Mouse (Mus musculus): Measurements from ENCODE around the gene Adi1. TPM values are rescaled to one million over a fixed set of nuclear protein-coding genes. Genes with fewer than 3 reads are reported as not detected.

The Adi1 gene
- total RNA-seq (2022): 100 to 1,000 TPM in 2 of 4 experiments, 10 to 100 TPM in 2; 81.5 to 137 (median 98.1) TPM

DNA sequence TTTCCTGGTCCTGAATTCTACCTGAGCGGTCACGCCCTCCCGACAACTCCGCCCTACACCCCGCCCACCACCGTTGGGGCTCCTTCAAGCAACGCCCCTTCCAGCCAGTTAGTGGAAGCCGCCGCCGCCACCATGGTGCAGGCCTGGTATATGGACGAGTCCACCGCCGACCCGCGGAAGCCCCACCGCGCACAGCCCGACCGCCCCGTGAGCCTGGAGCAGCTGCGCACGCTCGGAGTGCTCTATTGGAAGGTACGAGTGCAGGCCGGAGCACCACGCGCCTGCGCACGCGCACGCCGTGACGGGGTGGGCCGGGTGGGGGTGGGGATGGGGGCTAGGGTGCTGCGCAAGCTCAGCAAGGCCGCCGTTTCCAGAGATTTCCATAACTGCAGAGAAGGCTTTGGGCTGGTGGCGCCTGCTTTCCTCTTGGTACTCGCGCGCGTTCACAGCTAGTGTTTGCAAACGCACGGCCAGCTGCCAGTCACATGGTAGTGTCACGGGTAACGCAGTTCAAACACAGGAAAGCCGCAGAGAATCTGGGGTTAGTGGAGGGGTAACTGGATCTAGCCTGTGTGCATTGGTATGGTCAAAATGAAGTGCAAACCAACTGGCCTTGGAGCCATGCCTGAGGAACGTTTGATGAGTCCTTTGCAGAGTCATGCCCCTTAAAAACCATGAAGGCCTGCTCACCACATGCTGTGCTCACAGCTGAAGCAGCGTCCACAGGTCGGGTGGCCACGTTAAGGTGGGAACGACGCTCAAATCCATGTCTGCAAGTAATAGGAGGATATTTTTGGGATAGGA, at the start of gene Adi1:
Gene Adi1, plus strand, starts transcription at position 111 of the 804 bp plus-strand sequence.
- DNase-seq (ENCODE audit: low spot score in 2 of 2): peak; percentile 57 to 70

DNA sequence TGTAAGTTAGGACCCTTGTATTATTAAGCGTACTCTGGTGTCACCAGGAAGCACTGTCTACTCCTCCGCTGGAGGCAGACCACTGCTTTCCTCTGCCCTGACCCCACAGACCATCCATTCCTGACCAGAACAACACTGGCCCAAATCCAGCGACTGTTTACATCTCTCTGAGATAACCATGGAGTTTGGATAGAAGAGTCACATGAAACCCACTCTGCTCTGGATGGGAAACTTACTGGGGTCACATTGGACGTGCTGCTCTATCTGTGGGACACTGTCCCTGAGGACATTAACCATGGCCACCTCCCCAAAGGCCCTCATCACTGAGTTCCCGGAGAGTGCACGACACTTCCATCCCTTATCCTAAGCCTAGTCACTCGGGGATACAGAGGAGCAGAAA, 49.6 kb upstream of the Adi1 start:
- DNase-seq (ENCODE audit: low spot score in 2 of 2): no peak

DNA sequence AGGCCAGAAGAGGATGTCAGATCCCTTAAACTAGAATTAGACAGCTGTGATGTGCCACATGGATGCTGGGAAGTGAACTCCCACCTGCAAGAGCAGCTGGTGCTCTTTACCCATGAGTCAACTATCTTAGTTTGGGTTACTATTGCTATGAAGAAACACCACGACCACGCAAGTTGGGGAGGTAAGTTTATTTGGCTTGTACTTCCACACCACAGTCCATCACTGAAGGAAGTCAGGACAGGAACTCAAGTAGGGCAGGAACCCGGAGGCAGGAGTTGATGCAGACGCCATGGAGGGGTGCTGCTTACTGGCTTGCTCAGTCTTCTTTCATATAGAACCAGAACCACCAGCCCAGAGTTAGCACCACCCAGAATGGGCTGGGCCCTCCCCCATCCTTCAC, 47.9 kb upstream of the Adi1 start:
- no peak for DNase-seq (ENCODE audit: low spot score in 2 of 2)

DNA sequence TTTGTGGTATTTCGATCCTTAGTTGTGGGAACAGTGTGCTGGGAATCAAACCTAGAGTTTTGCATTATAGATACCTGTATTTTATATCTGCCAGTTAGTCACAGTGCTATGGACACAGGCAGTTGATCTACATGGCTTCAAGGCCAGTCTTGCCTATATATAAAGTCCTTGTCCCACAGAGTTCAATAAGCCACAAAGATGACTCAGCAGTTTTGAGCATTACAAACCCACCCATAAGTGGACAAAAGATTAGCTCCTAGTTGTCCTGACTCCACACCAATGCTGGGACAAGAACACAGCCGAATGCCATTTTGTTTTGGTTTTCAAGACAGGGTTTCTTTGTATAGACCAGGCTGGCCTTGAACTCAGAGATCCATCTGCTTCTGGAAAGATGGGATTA, 46.6 kb upstream of the Adi1 start:
- no peak for DNase-seq (ENCODE audit: low spot score in 2 of 2)

DNA sequence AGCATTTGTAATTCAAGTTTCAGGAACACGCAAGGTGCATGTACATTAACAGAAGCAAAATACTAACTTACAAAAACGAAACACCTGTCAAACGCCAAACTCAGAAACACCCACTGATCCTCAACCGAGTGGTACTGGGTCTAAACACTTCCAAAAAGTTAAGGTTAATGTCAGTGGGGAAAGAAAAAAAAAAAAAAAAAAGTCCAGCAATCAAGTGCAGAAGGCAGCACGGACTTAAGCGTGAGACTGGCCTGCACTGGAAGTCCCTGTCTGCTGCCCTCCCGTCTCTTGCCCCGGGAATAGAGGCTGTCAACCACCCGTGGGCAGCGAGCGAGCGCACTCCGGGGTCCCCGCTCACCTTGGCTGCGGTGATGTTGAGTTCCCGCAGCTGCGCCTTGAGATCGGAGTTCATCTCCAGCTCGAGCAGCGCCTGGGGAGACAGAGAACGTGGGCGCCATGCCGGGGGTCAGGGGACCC, 39.9 kb upstream of the Adi1 start:
- DNase-seq (ENCODE audit: low spot score in 2 of 2): no peak

DNA sequence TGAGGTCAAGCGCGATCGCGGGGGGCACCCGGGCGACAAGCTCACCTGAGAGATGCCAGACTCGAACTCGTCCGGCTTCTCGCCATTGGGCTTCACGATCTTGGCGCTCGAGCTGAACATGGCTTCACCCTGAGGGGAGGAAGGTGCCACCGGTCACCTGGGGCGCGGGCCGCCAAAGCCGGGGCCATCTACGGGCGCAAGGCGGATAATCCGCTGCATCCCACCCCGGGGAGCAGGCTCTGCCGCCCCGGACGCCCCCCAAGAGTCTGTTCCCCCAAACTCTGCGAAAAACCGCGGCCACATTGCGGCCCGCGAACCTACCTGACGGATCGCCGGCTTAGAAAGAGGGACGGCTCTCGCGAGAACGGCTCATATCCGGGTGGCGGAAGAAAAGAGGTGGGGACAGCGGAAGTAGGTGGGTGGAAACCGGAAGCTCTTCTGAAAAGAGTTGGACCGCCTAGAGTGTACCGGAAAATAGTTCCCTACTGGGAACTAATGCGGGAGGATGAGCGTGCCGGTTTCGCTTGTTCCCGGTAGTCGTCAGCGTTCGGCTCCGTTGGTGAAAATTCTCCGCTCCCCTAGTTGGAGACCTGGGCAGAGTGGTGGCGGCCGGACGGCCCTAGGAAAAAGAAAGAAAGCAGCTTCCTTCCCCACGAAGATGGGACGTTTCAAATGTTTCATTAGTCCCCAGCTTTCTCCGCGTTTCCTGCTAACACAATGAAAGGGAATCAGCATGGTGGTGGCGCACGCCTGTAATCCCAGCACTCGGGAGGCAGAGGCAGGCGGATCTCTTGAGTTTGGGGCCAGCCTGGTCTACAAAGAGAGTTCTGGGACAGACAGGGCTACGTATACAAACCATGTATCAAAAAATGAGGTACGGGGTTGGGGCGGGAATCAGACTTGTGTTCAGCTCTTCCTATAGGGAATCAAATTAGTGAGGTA, 39.2 kb upstream of the Adi1 start, which contains the start of gene Rps7:
Gene Rps7, minus strand, starts transcription at position 419 of the 942 bp plus-strand sequence.
- DNase-seq (ENCODE audit: low spot score in 2 of 2): peak; percentile 86 to 88

DNA sequence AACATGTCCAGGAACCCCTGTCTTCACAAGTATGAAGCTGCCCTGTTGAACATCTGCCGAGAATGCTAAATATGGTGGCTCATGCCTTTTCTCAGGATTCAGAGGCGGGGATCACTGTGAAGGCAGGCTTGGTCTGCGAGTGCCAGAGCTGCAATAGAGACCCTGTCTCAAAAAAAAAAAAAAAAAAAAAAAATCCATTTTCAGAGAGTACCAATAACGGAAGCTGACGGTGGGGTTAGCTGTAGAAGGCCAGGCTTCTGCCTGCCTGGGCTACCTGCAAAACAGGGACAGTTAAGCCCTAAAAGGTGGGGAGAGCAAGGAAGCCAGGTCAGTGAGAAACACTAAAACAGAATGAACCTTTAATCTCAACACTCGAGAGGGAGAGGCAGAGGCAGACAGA, 38.5 kb upstream of the Adi1 start:
- DNase-seq (ENCODE audit: low spot score in 2 of 2): no peak

DNA sequence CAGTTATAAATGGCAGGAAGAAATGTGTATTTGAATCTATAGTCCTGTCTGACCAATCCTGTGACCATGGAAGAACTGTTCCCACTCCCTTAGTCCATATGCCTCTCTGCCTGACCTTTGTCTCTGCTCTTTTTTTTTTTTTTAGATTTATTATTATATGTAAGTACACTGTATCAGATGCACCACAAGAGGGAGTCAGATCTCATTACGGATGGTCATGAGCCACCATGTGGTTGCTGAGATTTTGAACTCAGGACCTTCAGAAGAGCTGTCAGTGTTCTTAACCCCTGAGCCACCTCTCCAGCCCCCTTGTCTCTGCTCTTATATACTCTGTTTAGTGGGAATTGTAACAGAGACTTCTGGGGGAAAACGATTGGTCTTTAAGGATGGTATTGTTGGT, 36.3 kb upstream of the Adi1 start:
- no peak for DNase-seq (ENCODE audit: low spot score in 2 of 2)

DNA sequence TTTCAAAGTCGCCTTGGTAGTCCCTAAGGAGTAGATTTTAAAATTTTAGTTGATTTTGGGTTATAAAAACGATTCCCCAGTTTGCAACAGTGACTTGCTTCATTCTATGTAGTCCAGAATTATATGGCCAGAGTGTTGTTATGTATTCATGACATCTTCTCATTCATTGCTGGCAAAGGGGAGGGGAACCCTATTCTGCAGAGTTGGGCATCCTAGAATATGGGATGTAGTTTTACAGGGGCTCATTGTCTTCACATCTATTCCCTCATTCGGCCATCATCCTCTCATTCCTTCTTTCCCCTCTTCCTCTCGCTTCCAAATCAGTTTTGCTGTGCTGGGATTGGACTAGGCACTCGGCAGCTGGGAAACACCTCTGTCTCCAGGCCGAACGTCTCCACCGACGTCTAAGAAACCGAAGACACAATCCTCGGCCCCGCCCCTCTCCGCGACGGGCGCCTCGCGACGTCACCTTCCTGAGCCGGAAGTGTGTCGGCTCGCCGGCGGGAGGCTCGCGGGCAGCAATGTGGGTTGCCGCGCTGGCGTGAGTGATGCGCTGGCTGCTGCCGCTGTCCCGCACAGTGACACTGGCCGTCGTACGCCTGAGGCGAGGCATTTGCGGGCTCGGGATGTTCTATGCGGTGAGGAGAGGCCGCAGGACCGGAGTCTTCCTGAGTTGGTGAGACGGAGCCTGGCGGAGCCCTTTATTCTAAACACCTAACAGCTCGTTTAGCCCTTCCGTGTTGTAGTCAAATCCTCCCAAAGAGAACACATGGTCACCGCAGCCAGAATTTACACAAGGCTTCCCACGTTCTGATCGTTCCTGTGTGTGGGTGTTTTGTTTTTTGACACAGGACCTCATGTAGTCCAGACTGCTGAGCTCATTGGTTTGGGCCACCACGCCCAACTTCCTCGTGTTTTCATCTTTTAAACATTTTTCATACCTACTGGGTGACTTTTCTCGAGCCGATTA, 25.6 kb upstream of the Adi1 start, which contains the start of gene Rnaseh1:
Gene Rnaseh1, plus strand, starts transcription at position 462 of the 970 bp plus-strand sequence.
- peak; percentile 70 to 75 for DNase-seq (ENCODE audit: low spot score in 2 of 2)

DNA sequence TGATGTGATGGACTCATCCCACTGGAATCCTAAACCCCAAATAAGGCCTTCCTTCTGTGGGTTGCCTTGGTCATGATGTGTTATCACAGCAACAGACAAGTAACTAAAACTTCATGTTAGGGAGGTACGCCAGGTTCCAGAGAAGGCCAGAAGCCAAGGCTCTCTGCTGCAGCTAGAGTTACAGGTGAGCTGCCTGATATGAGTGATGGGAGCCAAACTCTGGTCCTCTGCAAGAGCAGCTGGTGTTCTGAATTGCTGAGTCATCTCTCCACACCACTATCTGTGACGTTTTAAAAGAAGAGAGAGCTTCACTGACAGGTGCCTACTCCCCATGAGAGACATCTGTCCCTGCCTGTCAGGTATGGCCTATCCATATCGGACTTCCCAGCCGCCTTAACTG, 12.4 kb upstream of the Adi1 start:
- peak in 1 of 2 experiments; percentile 13 for DNase-seq (ENCODE audit: low spot score in 2 of 2)

DNA sequence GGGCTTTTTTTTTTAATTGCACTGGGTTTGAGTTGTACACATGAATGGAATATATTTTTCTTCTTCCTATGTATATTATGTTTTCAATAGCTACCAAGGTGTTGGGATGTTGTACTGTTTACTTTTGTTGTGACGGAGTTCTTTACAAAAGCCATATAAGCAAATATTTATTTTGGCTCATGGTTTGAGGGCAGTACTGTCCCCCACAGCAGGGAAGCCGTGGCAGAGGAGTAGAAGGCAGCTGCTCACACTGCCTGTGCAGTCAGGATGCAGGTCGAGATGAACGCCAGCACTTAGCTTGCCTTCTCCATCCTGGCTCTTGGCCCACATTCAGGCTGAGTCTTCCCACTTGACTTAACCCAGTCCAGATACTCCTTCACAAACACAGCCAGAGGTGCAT, 8.3 kb upstream of the Adi1 start:
- DNase-seq (ENCODE audit: low spot score in 2 of 2): no peak

DNA sequence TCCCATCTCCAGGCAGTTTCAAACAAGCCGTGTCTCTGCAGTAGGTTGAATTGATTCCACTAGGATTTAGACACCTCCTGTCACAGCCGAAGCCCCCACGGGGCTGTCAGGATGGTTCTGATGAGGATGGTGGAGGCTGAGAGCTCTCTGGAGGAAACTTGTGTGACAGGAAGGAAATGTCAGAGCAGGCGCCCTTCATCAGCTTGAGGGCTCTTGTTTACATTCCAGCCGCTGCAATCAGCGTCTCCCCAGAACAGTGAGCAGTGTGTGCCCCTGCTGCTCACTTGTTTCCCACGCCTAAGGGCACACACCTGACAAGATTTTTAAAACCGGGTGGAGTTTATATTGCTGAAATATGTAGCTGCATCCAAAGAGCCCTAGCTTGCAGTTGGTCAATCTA, 7.7 kb upstream of the Adi1 start:
- no peak for DNase-seq (ENCODE audit: low spot score in 2 of 2)

DNA sequence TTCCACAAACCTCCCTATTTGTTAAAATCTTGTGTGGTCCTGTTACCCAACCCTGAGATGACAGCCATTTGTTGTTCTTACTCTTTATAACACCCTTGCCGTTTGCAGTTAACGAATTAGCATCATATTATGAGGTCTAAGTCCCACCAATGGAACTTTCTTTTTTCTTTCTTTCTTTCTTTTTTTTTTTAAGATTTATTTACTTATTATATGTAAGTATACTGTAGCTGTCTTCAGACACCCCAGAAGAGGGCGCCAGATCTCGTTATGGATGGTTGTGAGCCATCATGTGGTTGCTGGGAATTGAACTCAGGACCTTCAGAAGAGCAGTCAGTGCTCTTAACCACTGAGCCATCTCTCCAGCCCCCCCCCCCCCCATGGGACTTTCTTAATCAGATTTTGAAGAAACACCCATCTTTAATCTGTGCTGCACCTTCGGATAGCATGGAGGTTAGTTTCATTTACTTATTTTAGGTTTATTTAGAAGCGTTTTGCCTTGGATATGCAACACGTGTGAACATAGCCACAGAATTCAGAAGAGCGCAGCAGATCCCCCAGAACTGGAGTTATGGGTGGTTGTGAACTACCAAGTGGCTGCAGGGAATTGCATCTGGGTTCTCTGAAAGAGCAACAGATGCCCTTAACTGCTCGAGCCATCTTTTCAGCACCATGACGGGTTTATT, 852 bp upstream of the Adi1 start:
- no peak for DNase-seq (ENCODE audit: low spot score in 2 of 2)

DNA sequence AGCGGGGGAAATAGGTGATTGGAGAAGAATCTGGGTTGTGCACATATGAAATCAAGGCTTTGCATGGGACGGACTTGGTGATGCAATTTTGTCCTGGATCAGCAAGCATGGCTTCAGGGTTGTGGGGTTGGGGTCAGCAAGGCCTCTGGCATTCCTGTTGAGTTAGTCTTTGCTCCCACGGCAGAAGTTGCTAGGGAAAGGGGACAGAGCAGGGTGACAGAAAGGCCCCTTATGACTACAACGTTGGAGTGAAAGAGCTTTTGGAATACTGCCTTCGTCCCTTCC, 836 bp downstream of the Adi1 start:
- DNase-seq (ENCODE audit: low spot score in 2 of 2): no peak

DNA sequence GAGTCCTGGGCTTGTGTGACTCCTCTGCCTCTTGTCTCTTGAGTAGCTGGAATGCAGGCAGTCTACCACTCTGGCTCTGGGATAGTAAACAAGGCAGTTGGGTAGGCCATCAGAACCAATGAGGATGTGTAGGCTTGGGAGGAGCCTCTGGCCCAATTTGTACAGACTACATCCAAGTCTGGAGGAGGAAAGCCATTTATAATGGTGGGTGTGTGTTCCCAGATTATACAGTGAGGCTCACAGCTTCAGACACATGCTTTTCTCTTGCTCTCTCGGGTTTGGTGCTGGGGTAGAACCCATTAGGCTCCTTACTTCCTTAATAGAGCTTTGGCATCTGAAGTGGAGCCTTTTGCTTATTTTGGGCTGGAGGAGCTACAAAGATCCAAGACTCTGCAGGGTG, 9.6 kb downstream of the Adi1 start:
- DNase-seq (ENCODE audit: low spot score in 2 of 2): no peak

DNA sequence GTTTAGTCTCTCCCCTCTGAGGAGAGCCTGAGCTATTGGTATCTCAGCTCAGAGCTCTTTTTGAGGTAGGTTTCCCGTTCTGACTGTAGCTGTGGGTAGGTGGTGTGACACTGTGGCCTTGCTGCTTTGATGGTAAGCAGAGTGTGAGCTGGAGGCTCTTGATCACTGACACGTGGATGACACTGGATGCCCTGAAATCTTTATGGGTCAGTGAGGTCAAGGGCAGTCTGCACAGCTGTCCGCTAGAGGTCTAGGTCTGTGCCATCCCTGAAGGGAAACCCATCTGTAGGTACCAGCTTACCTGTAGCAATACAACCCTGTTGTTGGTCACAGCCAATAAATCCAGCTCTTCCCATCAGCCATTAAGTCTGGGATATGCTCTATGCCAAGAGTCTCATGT, 10.7 kb downstream of the Adi1 start:
- DNase-seq (ENCODE audit: low spot score in 2 of 2): no peak

DNA sequence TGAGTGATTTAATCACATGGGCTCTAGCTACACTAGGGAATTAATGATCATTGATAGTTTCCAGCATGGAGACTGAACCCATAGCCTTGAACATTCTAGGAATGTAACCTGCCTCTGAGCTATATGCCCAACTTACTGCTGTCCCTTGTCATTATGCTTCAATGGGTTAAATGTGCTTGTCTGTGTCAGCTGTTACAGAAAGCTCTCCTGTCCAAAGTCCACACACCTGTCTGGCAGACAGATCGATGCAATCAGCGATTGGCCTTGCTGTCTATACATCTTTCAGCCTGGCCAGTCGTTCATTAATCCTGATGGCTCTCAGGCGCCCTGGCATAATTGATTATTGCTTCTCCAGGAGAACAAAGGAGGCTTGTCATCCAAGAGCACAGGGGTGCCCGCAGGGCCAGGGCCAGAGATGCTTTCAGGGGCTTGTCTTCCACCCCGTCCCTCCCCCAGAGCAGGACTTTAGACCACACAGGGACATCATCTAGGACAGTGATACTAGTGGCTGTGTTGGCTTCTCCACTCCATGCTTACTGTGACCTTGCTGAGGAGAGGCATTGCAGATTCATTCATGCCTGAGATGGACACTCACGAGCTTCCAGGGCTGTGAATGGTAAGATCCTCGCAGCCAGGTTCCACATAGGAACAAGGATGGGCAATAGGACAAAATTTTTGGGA, 11.3 kb downstream of the Adi1 start:
- no peak for DNase-seq (ENCODE audit: low spot score in 2 of 2)

DNA sequence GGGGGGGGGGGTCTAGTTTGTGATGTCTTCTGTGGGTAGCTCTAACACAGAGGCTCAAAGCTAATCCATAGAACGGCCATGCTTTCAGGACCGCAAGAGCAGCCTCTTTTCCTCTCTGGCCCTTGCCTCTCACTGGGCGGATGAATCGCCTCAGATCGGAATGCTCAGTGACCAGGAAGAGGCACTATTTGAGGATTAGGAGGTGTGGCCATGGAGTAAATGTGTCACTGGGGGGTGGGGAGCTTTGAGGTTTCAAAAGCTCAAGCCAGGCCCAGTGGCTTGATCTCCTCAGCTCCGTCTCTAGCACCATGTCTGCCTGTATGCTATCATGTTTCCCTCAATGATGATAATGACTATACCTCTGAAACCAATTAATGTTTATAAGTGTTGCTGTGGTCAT, 14.0 kb downstream of the Adi1 start:
- no peak for DNase-seq (ENCODE audit: low spot score in 2 of 2)

DNA sequence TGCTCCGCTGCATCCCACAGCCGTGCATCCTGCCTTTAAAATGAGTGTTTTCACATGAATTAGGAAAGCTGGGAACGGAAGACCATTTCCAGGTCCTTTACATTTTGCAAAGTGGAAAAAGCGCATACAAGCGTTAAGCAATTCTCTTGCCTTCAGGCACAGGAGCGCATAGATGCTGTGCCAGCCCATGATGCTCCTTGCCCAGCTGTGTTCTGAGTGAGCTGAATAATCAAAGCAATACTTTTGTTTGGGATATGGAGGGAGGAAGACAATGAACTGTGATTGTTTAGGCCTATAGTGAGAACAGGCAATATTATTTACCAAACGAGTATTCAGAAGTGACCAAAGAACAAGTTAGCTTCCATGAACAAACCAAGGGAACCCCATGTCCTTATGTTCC, 15.7 kb downstream of the Adi1 start:
- DNase-seq (ENCODE audit: low spot score in 2 of 2): no peak

DNA sequence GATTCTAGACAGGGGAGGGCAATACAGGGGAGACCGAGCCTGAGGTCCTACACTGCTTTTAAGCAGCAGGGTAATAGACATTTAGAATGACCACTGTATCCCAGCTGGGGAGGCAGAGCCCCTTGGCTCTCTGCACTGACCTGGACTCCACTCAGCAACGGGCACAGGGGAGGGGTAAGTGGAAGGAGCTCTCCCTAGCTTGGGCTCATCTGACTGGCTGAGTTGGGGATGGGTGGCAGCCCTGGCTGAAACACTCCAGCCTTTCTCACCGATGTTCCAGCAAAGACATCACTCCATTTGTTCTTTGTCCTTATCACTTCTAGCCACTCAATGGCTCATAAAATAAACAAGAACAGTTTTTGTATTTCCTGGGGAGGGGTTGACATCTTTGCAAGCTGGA, 18.7 kb downstream of the Adi1 start:
- no peak for DNase-seq (ENCODE audit: low spot score in 2 of 2)
